Mouse (Mus musculus) Patski (cell line): Measurements from ENCODE around the gene Ext2. TPM values are rescaled to one million over a fixed set of nuclear protein-coding genes. Genes with fewer than 3 reads are reported as not detected.

Experiments
- ATAC-seq: fragments of 100-300 bp; one replicate; pipeline ENCODE4 v1.8.0; 2021
- CTCF ChIA-PET: fragments of 350-600 bp; sonication (Branson Sonifier 250); formaldehyde crosslinking; loops from one replicate; lab custom pipeline; 2022; ENCODE audit warnings: inconsistent platforms; lab: Charles Lee
- POLR2A ChIA-PET: fragments of 350-600 bp; sonication (Branson Sonifier 250); formaldehyde crosslinking; loops from one replicate; lab custom pipeline; 2022; ENCODE audit warnings: antibody characterized with exemption, inconsistent platforms; lab: Charles Lee
- DNase-seq: peaks from one replicate; pipeline ENCODE4 v3.0.0-alpha.2; 2011; ENCODE audit warnings: low read depth, low spot score
- H3K27me3 ChIP-seq: fragments of 371-371 bp; one replicate; pipeline ENCODE4 v1.5.1; 2021
- CTCF ChIP-seq: fragments of 100-300 bp; IDR thresholded peaks from one replicate; pipeline ENCODE4 v1.5.1; 2021
- in situ Hi-C: fragments of 300-500 bp; cut with MboI; formaldehyde crosslinking; loops from 3 replicates; pipeline ENCODE4 v1.11.1; 2018; ENCODE audit warnings: low pct_unique_long_range_greater_than_20kb, mixed read lengths
- polyA plus RNA-seq: library from polyadenylated mRNA; unstranded; gene quantifications from one replicate; pipeline ENCODE4 v1.2.3, GENCODE M21; 2021

Gene Ext2
- polyA plus RNA-seq, 1 experiment from 2014 or later = 196 TPM

DNA sequence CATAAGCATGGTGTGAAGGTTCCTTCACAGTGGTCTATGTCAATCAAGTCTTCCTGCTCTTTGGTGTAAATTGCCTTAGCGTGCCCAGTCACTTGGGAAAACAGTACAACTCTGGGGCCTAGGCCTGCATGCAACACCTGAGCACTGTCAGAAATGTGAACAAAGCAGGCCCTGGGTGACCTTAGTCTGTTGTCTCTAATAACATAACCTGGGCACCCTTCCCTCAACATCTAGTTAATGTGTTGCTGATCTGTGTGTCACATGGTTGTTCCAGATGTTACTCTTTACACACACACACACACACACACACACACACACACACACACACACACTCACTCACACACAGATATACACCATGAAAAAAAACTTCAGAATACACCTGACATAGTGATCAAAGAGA is 101.4 kb downstream of the Ext2 start:
- H3K27me3 ChIP-seq = no peaks in the 10 kb centered on the region
- no peak for ATAC-seq
- DNase-seq = no peak
- ChIA-PET CTCF (no interaction called here), POLR2A (no interaction called here)
- no peak for TF ChIP-seq CTCF
- in situ Hi-C loops = no loop called here

- ChIA-PET POLR2A (no interaction called here), CTCF (no interaction called here)
- H3K27me3 ChIP-seq = no peaks in the 10 kb centered on the region
- ATAC-seq = no peak
- DNase-seq = no peak
- no peak for TF ChIP-seq CTCF
- in situ Hi-C loops = no loop called here
Observed at GRCm38 (mm10) chr2:93719792-93720675, 102.3 kb downstream of the Ext2 start.

GRCm38 (mm10) chr2:93713267-93713666 is 109.1 kb downstream of the Ext2 start:
- ChIA-PET POLR2A (no interaction called here), CTCF (interaction anchor here (0.9 kb wide), 1 partner anchor 19 kb away, joined by 3 read pairs; no protein-coding TSS in a partner anchor)
- DNase-seq = no peak
- in situ Hi-C loops = no loop called here
- TF ChIP-seq CTCF = no peak
- no peaks in the 10 kb centered on the region for H3K27me3 ChIP-seq
- ATAC-seq = no peak

GRCm38 (mm10) chr2:93711460-93711859 is 110.9 kb downstream of the Ext2 start:
- POLR2A ChIA-PET = no interaction called here
- in situ Hi-C loops = no loop called here
- CTCF ChIA-PET = no interaction called here
- TF ChIP-seq CTCF = no peak
- DNase-seq (no peak), ATAC-seq (no peak)
- no peaks in the 10 kb centered on the region for H3K27me3 ChIP-seq

DNA sequence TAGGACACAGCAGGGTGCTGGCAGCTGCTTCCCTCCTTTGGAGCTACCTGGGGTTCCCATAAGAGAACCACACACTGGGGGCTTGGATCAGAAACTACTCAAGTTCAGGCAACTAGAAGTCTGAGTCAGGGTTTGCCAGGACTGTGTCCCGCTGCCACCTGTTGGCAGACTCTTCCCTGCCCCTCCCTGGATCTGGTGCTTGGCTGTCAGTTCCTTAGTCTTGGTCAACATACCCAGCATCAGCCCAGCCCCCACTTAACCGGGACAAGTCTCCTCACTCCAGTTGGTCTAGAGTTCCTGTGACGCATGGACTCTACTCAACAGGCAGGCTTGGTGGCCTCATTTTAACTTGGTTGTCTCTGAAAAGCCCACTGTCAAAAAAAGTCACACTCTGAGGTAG is 112.7 kb downstream of the Ext2 start:
- no peak for ATAC-seq
- no peak for DNase-seq
- TF ChIP-seq CTCF = no peak
- in situ Hi-C loops = no loop called here
- no peaks in the 10 kb centered on the region for H3K27me3 ChIP-seq
- POLR2A ChIA-PET = no interaction called here
- CTCF ChIA-PET = no interaction called here

DNA sequence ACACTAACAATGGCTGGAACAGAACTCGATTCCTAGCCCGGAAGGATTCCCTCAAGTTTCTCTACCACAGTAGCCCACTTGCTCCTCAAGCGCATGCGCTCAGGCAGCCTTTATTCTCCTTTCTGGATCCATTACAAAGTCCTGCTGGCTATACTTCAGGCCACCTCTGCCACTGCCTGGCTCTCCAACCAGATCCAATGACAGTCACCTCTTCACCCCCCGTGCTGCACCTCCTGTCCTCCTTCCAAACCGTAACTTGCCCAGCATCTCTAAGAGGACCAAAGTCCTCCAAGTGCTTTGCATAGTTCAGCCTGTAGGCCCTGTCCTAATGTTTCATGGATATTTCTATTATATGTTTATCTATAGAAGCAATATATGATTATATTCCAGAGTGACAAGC is 113.1 kb downstream of the Ext2 start:
- CTCF ChIA-PET = no interaction called here
- no peak for DNase-seq
- H3K27me3 ChIP-seq = no peaks in the 10 kb centered on the region
- POLR2A ChIA-PET = no interaction called here
- no peak for TF ChIP-seq CTCF
- in situ Hi-C loops = no loop called here
- ATAC-seq = no peak

DNA sequence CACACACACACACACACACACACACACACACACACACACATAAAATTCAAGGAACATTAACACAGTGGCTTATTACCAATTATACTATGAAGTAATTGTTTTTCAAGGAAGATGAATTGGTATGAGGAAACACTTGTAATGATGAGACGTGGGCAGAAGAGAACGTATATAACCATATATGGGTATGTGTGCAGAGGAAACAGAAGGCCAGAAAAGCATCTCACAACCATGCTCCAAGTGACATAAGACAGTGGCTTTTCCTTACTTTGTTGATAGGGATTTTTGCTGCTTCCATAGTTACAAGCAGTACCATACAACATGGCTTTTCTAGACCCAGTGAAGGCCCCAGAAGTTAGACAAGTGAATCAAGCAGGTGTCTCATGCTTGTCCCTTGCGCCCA is 115.5 kb downstream of the Ext2 start:
- no peak for DNase-seq
- POLR2A ChIA-PET = no interaction called here
- in situ Hi-C loops = no loop called here
- CTCF ChIA-PET = no interaction called here
- ATAC-seq = no peak
- no peak for TF ChIP-seq CTCF
- no peaks in the 10 kb centered on the region for H3K27me3 ChIP-seq

GRCm38 (mm10) chr2:93706407-93706806 is 116.0 kb downstream of the Ext2 start:
- TF ChIP-seq CTCF = no peak
- POLR2A ChIA-PET = no interaction called here
- CTCF ChIA-PET = no interaction called here
- in situ Hi-C loops = no loop called here
- ATAC-seq = no peak
- H3K27me3 ChIP-seq = no peaks in the 10 kb centered on the region
- DNase-seq = no peak

GRCm38 (mm10) chr2:93704195-93704594 is 118.2 kb downstream of the Ext2 start:
- no peaks in the 10 kb centered on the region for H3K27me3 ChIP-seq
- no peak for ATAC-seq
- no peak for TF ChIP-seq CTCF
- DNase-seq = no peak
- POLR2A ChIA-PET = no interaction called here
- CTCF ChIA-PET = interaction anchor here (1.2 kb wide), 1 partner anchor 106 kb away, joined by 3 read pairs; no protein-coding TSS in a partner anchor
- in situ Hi-C loops = no loop called here

- CTCF ChIA-PET = interaction anchor here (1.2 kb wide), 1 partner anchor 107 kb away, joined by 3 read pairs; no protein-coding TSS in a partner anchor
- no peak for TF ChIP-seq CTCF
- in situ Hi-C loops = no loop called here
- DNase-seq = no peak
- no peaks in the 10 kb centered on the region for H3K27me3 ChIP-seq
- POLR2A ChIA-PET = interaction anchor here (0.9 kb wide), 1 partner anchor 19 kb away, joined by 3 read pairs; no protein-coding TSS in a partner anchor
- no peak for ATAC-seq
Observed at GRCm38 (mm10) chr2:93702936-93703926, 119.1 kb downstream of the Ext2 start.
